Mouse (Mus musculus) G1E (cell line): ENCODE results near the gene Napepld.

Experiments
- CTCF ChIP-seq: IDR thresholded peaks from 2 replicates; pipeline ENCODE4 v1.5.1; 2012; ENCODE audit warnings: low read depth, low read length, inconsistent platforms, mixed read lengths
- GATA1 ChIP-seq: IDR thresholded peaks from 2 replicates; pipeline ENCODE4 v1.6.1; 2012; ENCODE audit warnings: borderline replicate concordance, low read length, inconsistent platforms, mixed read lengths
- GATA2 ChIP-seq: IDR thresholded peaks from 2 replicates; pipeline ENCODE4 v1.6.1; 2012; ENCODE audit warnings: low read depth, low read length, inconsistent platforms, borderline replicate concordance
- POLR2AphosphoS5 ChIP-seq: IDR thresholded peaks from 2 replicates; pipeline ENCODE4 v1.6.1; 2012; ENCODE audit warnings: low read depth, low read length, inconsistent platforms; ENCODE audit not compliant: insufficient replicate concordance
- TAL1 ChIP-seq: conservative IDR thresholded peaks from 2 replicates; pipeline ENCODE4 v1.6.1; 2012; ENCODE audit warnings: low read depth, low read length, inconsistent platforms, mixed read lengths

DNA sequence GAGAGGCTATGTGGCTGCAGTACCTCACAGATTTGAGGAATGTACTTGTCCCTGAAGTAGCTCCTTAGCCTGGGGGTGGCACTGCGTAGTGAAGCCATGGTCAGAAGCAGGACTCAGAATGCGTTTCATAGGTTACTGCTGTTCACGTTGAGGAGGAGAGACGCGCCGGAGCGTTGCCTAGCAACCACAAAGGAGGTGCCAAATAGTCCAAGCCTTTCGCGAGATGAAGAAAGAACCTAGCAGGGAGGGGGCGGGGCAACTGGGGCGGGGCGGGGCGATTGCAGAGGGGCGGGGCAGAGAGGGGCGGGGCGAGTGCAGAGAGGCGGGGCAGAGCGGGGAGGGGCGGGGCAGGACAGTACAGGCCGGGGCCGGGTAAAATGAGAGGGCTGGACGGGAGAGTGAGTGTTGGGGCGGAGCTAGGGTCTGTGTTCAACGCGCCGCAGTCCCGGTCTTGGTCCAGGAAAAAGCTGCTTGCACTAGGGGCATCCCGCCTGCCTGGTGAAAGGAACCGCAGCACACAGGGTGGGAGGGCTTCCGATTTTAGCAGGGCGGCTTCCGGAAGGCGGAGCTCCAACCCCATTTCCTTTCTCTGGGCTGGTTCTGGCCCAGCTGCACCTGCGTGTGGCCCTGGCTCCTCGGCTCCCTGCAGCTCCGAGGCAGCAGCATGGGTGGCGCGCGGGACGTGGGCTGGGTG is 55.6 kb downstream of the Napepld start, which contains the start of the genes Fbxl13 and Armc10:
- TF ChIP-seq POLR2AphosphoS5 = no peak
- TF ChIP-seq CTCF = no peak
- TF ChIP-seq GATA1 = no peak
- TF ChIP-seq GATA2 = no peak
- no peak for TF ChIP-seq TAL1
